Mouse (Mus musculus): ENCODE data around the gene Stx19.
A peak's percentile ranks its signal among the peaks of the same experiment; 100 is the strongest.

Stx19 gene

DNA sequence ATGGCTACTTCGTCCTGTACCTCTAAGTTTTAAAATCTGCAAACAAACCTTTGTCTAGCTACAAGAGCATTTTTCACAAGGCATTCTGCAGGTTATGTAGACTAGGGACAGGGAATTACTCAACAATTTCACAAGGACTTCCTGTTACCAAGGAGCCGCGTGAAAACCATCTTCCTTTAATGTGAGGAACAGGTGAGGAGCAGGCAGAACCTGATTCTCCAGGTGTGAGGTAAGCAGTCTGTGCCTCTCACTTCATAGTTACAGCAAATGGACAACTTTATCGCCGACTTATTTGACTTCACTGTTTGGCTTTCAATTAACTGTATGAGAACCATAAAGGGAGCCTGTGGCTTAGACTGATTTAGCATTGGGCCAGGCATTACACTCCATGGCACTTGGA lies at the start of gene Stx19:
TSS of gene Stx19 (plus strand) at position 186 of the 400 bp plus-strand sequence.
- peak; percentile 46 to 55 for DNase-seq

DNA sequence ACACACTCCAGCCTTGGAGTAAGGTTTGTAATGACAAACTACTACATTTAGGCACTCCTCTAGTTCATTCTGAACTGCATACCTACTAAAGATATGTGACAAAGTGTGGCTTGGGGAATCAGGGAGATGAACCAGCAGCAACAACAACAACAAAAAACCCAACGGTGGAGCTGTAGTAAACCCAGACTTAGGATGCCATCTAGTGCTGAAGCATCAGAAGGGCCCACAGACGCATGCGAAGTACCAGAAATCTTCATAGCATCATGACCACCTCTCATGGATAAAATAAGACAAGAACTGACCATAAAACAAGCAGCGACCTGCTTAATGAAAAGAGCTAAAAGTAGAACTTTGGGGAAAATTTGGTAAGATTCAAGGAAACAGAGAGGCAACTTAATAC lies 41.0 kb upstream of the Stx19 start:
- no peak for DNase-seq

- DNase-seq, result no peak
Observed at GRCm38 (mm10) chr16:62776034-62776433, 38.4 kb upstream of the Stx19 start.

DNA sequence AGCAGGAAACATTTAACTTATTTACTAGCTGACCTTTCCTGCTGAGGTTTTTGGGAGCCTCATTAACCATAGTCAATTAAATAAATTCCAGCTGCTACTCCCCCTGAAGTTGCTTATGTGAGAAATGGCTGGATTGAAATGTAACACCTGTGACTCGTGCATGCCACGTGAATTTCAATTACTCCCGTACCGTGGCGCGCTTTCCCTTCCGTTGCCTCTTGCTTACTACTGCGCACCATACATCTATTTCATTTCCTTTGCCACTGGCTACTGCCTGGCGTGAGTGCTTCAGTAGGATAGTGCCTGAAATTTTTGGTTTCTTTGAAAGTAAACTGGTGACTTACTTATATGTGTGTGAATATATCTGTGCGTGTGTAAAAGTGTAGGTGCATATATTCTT lies 36.2 kb upstream of the Stx19 start:
- DNase-seq, result no peak

DNA sequence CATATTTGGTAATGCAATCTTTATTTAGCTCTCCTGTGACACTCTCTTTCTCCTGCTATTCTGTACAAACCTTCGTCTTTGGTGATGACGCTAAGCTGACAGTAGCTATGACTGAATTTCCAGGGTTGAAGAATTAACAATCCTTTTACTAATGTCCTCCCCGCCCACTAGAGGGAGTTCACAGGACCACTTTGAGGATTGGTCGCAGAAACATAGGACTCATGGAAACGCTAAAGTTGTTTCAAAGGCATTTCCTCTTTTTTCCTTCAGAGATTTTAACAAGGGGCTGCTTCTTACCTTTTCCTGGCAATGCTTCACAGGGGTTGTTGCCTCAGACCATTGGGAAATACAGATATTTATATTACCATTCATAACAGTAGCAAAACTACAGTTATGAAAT lies 32.2 kb upstream of the Stx19 start:
- peak in 1 of 2 experiments; percentile 14 for DNase-seq

- DNase-seq, result peak; percentile 95
Observed at GRCm38 (mm10) chr16:62786621-62787331, 27.7 kb upstream of the Stx19 start, which contains the start of gene Nsun3. Gene Nsun3, minus strand, starts transcription at chr16:62786818.

- DNase-seq, result no peak
Observed at GRCm38 (mm10) chr16:62796608-62797007, 17.9 kb upstream of the Stx19 start.

- no peak for DNase-seq
Observed at GRCm38 (mm10) chr16:62798808-62799207, 15.7 kb upstream of the Stx19 start.

DNA sequence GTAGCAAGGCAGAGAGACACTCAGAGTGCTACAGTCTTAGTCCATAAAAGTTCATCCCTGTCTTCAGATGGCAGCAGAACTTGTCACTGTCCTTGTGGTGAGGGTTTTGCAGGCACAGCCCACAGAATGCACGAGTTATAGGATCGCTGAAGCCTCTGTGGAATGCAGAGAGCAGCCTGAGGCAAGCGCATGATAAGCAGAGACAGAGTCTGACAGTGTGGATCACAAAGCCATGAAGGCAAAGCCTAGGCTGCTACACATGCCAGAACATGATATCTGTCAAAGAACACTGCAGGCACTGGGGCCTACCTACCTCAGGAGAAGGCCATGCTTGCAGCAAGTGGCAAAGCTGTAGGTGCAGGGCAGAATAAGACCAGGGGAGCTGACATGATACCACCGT lies 15.1 kb upstream of the Stx19 start:
- DNase-seq, result no peak

- no peak for DNase-seq
Observed at GRCm38 (mm10) chr16:62799839-62800238, 14.6 kb upstream of the Stx19 start.

DNA sequence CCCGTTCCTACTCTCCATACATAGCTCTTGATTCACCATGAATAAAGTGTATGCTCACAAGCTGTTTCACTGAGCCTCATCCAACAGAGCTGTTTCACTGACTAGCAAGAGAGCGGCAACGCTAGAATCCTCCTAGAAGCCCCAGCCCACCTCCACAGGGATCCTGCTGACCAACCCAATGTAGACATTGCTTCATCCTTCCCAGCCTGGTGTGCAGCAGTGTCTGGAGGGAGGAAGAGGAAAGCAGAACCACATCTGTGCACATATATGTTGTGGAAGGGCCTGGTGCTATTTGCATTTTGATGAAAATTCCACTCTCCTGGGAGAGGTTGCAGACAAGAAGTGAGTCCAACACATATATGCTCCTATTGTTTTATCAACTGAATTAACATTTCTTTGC lies 9.9 kb upstream of the Stx19 start:
- no peak for DNase-seq

GRCm38 (mm10) chr16:62807249-62807979 lies 7.1 kb upstream of the Stx19 start:
- DNase-seq, result peak; percentile 24 to 70

DNA sequence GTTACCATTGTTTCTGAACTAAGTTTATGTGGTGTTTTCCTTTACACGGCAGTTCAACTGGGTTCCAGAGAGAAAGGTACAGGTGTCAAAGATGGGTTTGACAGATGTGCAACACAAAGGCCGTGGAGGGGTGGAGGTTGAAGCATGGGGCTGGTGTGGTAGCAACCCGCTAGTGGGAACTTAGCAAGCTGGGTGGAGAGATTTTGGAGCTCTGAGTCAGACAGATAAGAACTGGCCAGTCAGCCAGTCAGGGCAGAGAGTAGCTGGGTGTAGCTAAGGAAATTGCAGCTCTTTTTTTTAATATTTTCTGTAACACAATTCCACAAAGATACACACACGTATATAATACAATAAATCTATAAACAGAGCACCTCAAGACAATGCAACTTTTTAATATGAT lies 3.6 kb upstream of the Stx19 start:
- no peak for DNase-seq

- no peak for DNase-seq
Observed at GRCm38 (mm10) chr16:62813790-62814189, 686 bp upstream of the Stx19 start.

DNA sequence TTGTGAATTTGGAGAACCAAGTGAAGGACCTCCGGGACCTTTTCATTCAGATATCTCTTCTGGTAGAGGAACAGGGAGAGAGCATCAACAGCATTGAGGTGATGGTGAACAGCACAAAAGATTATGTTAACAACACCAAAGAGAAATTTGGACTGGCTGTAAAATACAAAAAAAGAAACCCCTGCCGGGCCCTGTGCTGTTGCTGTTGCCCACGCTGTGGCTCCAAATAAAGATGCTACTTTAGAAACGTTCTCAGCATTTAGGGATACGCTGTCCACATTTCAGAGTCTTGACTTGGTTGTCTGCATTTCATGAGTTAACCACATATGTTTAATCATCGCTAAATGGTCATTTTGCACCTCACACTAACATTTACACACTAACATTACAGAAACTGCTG lies 8.0 kb downstream of the Stx19 start:
- no peak for DNase-seq

GRCm38 (mm10) chr16:62826156-62827001 lies 11.9 kb downstream of the Stx19 start:
- no peak for DNase-seq

DNA sequence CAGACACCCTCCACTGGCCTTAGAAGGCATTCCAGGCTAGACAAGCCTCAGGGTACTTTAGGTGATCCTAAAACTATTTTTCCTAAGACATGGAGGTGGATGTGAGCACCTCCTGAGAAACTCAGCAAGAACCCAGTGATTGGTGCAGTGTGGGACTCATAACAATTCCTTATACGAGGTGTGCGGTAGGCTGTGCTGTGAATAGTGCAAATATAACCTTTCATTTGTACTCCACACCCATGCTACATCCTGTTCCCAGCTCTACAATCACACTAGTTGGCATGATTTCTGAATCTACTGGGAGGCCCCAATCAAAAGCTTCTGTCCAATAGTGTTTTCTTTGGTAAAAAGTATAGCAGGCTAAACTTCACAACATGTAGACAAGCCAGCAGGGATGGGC lies 17.6 kb downstream of the Stx19 start:
- DNase-seq, result no peak

- peak; percentile 32 to 61 for DNase-seq
Observed at GRCm38 (mm10) chr16:62832481-62832880, 18.0 kb downstream of the Stx19 start.

DNA sequence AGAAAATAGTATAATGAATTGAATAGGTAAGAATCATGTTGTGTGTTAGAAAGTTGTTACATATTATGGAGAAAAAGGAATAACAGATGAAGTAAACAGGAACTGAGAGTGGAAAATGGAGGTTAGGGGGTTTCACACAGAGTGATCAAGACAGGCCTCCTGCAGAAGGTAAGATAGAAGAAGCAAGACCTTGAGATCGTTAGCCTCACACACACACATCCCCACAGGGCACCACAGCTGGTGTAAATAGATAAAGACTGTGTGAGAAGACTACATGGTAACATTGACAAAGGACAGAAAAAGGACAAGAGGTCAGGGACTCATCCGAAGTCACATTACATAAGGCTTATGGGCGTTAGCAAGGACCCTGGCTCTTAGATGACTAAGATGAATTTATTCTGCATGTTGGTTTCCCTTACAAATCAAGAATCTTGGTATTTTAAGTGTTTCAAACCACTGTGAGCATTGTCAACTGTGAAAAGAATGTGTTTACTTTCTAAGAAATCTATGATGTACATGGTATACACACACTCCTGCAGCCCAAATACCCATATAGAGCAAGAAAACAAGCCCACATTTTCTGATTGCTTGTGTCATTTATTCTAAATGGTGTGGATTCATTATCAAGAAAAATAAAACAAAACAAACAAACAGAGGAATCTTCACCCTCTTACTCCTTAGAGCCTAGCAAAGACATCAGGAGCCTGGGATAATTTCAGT lies 19.7 kb downstream of the Stx19 start:
- DNase-seq, result no peak

DNA sequence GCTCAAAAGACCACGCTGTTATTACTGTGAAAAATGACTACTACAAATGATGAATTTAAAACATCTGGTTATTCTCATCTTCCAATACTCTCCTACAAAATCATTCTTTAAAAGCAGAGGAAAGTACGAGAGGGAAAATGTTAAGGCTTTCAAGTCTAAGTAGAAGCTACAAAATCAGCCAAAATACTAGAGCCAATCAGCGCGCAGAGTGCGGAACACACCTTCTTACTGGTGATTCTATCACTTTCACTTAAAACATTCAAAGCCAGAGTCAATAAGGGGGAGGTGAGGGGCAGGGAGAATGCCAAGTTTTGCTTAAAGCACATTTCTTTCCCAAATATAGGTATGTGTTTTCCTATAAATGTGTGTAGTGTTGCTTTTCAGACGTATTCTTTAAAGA lies 30.9 kb downstream of the Stx19 start:
- no peak for DNase-seq

DNA sequence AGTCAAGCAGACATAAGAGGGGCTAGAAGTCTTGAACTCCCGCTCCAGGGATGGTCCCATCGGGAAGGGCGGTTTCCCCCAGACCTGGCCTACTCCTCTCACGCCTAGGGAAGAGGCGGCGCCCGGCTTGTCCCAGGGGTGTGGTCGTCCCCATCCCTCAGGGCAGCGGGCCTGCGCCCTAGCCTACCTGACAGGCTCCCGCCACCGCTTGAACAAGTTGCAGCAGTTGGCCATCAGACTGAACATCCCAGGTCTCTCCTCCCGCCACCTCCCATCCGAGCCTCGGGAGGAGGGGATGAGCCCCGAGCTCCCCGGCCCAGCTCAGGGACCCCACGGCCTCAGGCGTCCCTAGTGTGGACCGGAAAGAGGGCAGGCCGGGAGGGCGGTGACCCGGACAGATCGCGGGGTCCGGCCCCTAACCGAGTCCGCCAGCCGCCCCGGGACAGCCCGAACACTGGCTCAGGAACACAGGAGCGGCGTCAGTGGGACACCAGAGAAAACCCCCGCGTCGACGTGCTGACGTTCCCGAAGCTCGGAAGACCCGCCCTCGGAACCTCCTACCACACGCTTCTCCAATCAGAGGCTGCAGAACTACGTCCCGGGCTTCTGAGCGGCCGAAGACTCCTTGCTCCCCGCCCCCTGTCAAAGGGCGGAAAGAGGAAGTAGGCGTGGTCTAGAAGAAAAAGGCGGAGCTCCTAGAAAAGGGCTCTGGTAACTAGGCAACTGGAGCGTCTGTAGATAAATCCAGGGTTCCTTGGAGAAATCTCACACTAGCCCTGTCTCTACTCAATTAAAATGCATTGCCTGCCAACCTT lies 32.2 kb downstream of the Stx19 start, which contains the start of gene Arl13b:
TSS of gene Arl13b (minus strand) at position 543 of the 815 bp plus-strand sequence.
- DNase-seq, result peak; percentile 95 to 96

All from lung, postnatal 4 days (tissue).